Mouse (Mus musculus): ENCODE measurements around the gene Dok3.

DNA sequence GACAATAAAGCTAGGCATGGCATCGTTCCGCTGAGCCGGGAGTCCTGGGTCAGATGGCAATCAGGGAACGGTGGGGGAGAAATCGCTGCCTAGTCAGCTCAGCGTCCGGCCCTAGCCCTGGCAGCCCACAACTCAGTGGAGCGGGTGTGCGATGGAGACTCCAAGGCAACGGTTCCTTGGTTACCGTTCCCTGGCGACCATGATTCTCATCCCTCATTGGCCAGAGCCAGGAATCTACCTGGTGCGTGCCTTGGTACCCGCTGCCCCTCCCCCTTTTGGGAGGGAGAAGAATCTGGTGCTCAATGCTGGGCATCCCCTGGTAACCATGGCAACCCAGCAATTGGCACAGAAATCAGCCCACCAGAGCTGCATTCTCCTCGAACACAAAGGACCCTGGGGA lies 45.5 kb downstream of the Dok3 start:
- TF ChIP-seq CTCF (IDR thresholded peaks at IDR 0.05; ENCODE audit: control insufficient read depth, insufficient read depth, low read length) (no peak), POLR2A (IDR thresholded peaks at IDR 0.05; ENCODE audit: borderline replicate concordance, control insufficient read depth, low read depth, low read length) (no peak)

All from bone marrow, adult 2 months (tissue).